Mouse (Mus musculus) neutrophil, adult 65 days (primary cell): ENCODE measurements around the gene Tgfbrap1. TPM values are rescaled to one million over a fixed set of nuclear protein-coding genes. Genes with fewer than 3 reads are reported as not detected.

ENCODE experiments used
- total RNA-seq: library from RNA; stranded (reverse); gene quantifications from 2 replicates; pipeline ENCODE4 v1.2.4, GENCODE M21; 2023

The Tgfbrap1 gene
- total RNA-seq: 16.0 and 21.1 TPM in 2 replicates

GRCm38 (mm10) chr1:43098031-43098984 is at the start of gene Tgfbrap1, which contains the start of gene AI597479:
Tgfbrap1 (minus strand) TSS chr1:43098637.
AI597479 (plus strand) TSS chr1:43098710.

Other genes starting within 250 kb of the Tgfbrap1 start
- 15.7 and 19.8 TPM in 2 replicates for gene Mrps9, start 247.4 kb downstream of the Tgfbrap1 start, total RNA-seq
- not detected in 2 replicates for gene Gpr45, start 145.8 kb downstream of the Tgfbrap1 start, total RNA-seq
- gene AI597479, start 73 bp upstream of the Tgfbrap1 start, total RNA-seq: 3.8 and 5.2 TPM in 2 replicates
- gene Fhl2, start 98.3 kb upstream of the Tgfbrap1 start, total RNA-seq: 2.4 TPM in 2 replicates